ENCODE assay signal across 16 mouse cellular contexts in the genomic region with DNA sequence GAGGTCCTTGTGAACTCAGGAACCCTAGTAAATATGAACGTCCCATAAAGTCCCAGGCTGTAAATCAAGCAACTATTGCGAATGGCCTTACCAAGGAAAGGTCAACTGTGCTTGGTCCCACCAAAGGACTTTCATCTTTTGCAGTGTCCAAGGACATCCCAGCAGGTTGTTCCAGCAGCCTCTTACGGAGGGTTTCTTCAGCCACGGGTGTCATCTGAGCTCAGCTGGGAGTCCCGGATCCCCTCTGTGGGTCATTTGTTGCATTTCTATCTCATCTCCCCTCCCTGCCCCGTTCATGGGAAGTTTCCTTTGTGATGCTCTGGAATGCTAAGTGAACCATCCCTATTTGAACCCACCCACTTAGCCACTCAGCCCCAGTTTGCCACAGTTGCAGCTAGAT.
A peak's percentile ranks its signal among the peaks of the same experiment; 100 is the strongest.
DNase-seq lines count a peak whose midpoint lies in the region; ATAC-seq lines count a peak whose summit lies in the region.
"Had no signal": no experiment of that assay in that cellular context is flagged by ENCODE, and none has a peak within 500 bp of the region (broad histone marks: within the 10 kb centered on the region; RNA-seq: fewer than 3 reads in every experiment).

No protein-coding gene starts in this region.

- H3K36me3 ChIP-seq in midbrain, embryonic 12.5 days: no peaks in the 10 kb centered on the region
- no peaks in the 10 kb centered on the region for H3K36me3 ChIP-seq in midbrain, embryonic 11.5 days (ENCODE audit: control insufficient read depth, insufficient read depth, low read length)
- no peaks in the 10 kb centered on the region for H3K36me3 ChIP-seq in neural tube, embryonic 13.5 days
- H3K36me3 ChIP-seq: embryonic facial prominence, embryonic 13.5 days; heart, embryonic 12.5 days; limb, embryonic 12.5 days had no signal

- H3K9ac ChIP-seq in midbrain, embryonic 12.5 days (replicated peaks): no peak overlapping the region
- no peak overlapping the region for H3K9ac ChIP-seq in midbrain, embryonic 11.5 days (ENCODE audit: low read length)
- H3K9ac ChIP-seq in neural tube, embryonic 13.5 days: no peak overlapping the region
- H3K9ac ChIP-seq: embryonic facial prominence, embryonic 13.5 days; heart, embryonic 12.5 days; limb, embryonic 12.5 days; liver, embryonic 14.5 days had no signal

- no peaks in the 10 kb centered on the region for H3K9me3 ChIP-seq in midbrain, embryonic 12.5 days
- no peaks in the 10 kb centered on the region for H3K9me3 ChIP-seq in midbrain, embryonic 11.5 days (ENCODE audit: control insufficient read depth, low read length)
- H3K9me3 ChIP-seq in neural tube, embryonic 13.5 days: no peaks in the 10 kb centered on the region
- H3K9me3 ChIP-seq: embryonic facial prominence, embryonic 13.5 days; heart, embryonic 12.5 days; limb, embryonic 12.5 days had no signal

- H3K27me3 ChIP-seq in midbrain, embryonic 12.5 days: no peaks in the 10 kb centered on the region
- H3K27me3 ChIP-seq in midbrain, embryonic 11.5 days (ENCODE audit: control insufficient read depth, insufficient read depth, low read length): no peaks in the 10 kb centered on the region
- H3K27me3 ChIP-seq in neural tube, embryonic 13.5 days: no peaks in the 10 kb centered on the region
- H3K27me3 ChIP-seq: embryonic facial prominence, embryonic 13.5 days; heart, embryonic 12.5 days; Patski had no signal

- peaks cover 21% of the 10 kb centered on the region; the same call in 1 of the 2 replicates for H3K4me1 ChIP-seq in midbrain, embryonic 12.5 days
- H3K4me1 ChIP-seq in midbrain, embryonic 11.5 days (ENCODE audit: control insufficient read depth, insufficient read depth, low read length): 0 out of 2 replicates have a peak, but pooled peaks cover 2% of the 10 kb centered on the region
- peaks cover 54% of the 10 kb centered on the region for H3K4me1 ChIP-seq in neural tube, embryonic 13.5 days (replicated peaks)

- DNase-seq in adrenal gland, adult 8-10 months: peak; percentile 60
- DNase-seq in adrenal gland, postnatal 25 days: no peak
- DNase-seq in midbrain, embryonic 11.5 days (ENCODE audit: low spot score, missing footprints): no peak
- DNase-seq in hindlimb bud, embryonic 11.5 days (ENCODE audit: extremely low spot score, low read depth, low spot score): peak; percentile 58
- no peak for DNase-seq in left cerebral cortex, adult 18-20 months (ENCODE audit: low spot score in 2 of 2)
- DNase-seq: kidney, adult 8-10 months; thymus, postnatal 14 days had no signal

- H3K27ac ChIP-seq in midbrain, embryonic 12.5 days (replicated peaks): peak overlapping the region; percentile 40
- no peak overlapping the region for H3K27ac ChIP-seq in midbrain, embryonic 11.5 days (ENCODE audit: low read depth, low read length)
- peak overlapping the region; percentile 70 for H3K27ac ChIP-seq in neural tube, embryonic 13.5 days (replicated peaks)
- H3K27ac ChIP-seq: embryonic facial prominence, embryonic 13.5 days; limb, embryonic 12.5 days; liver, embryonic 14.5 days had no signal

- H3K4me2 ChIP-seq in midbrain, embryonic 12.5 days (replicated peaks): no peak overlapping the region
- H3K4me2 ChIP-seq in midbrain, embryonic 11.5 days: no peak overlapping the region
- no peak overlapping the region for H3K4me2 ChIP-seq in neural tube, embryonic 13.5 days
- H3K4me2 ChIP-seq: embryonic facial prominence, embryonic 13.5 days; heart, embryonic 12.5 days; limb, embryonic 12.5 days had no signal

- no peak for ATAC-seq in midbrain, embryonic 12.5 days (ENCODE audit: low FRiP score, low read depth)
- ATAC-seq in midbrain, embryonic 11.5 days (ENCODE audit: low FRiP score): no peak
- ATAC-seq in neural tube, embryonic 13.5 days (ENCODE audit: low read depth): no peak
- ATAC-seq in megakaryocyte progenitor cell, adult 5-6 weeks (replicated peaks; ENCODE audit: poor library complexity): no peak
- ATAC-seq: lung, postnatal 0 days; Patski had no signal

- WGBS in midbrain, embryonic 12.5 days: 38% methylated on average over 6 of the region's 6 CpGs
- 40% methylated on average over 6 of the region's 6 CpGs for WGBS in midbrain, embryonic 11.5 days
- WGBS in neural tube, embryonic 13.5 days: 9% methylated on average over 6 of the region's 6 CpGs

- H3K4me3 ChIP-seq in midbrain, embryonic 12.5 days: no peak overlapping the region
- no peak overlapping the region for H3K4me3 ChIP-seq in midbrain, embryonic 11.5 days (ENCODE audit: low read depth, low read length)
- no peak overlapping the region for H3K4me3 ChIP-seq in neural tube, embryonic 13.5 days
- H3K4me3 ChIP-seq: embryonic facial prominence, embryonic 13.5 days; heart, embryonic 12.5 days; limb, embryonic 12.5 days had no signal

Comparison
In these comparisons a context has a peak if more than half of its experiments do, and no peak if none do; other contexts are left out.
1. DNase-seq: peak in adrenal gland, adult 8-10 months (single experiment) and hindlimb bud, embryonic 11.5 days (single experiment); none in adrenal gland, postnatal 25 days (single experiment), midbrain, embryonic 11.5 days (single experiment) and left cerebral cortex, adult 18-20 months (0 of 2).